Mouse (Mus musculus) liver, embryonic 16.5 days (tissue): ENCODE measurements around the gene Gsdma. TPM values are rescaled to one million over a fixed set of nuclear protein-coding genes. Genes with fewer than 3 reads are reported as not detected.
"Not testable (repeated sequence)": the region's sequence is repeated elsewhere in the genome, so short reads cannot be mapped to it uniquely, and the experiment has no call there.

Source experiments
- ATAC-seq: fragments of 200-750 bp; cut with Nextera tagmentation; 2 replicates; pipeline ENCODE4 v1.8.0; 2017; ENCODE audit warnings: low read depth, mild to moderate bottlenecking, moderate number of reproducible peaks, moderate library complexity
- H3K27ac ChIP-seq: fragments of 300-500 bp; sonication (generic); 2 replicates; pipeline ENCODE4 v1.5.1; 2014; ENCODE audit warnings: mild to moderate bottlenecking, low read length
- H3K27me3 ChIP-seq: fragments of 300-500 bp; sonication (generic); 2 replicates; pipeline ENCODE4 v1.6.1; 2014; ENCODE audit warnings: low read depth, low read length, mixed read lengths; ENCODE audit not compliant: control insufficient read depth, insufficient read depth
- H3K36me3 ChIP-seq: fragments of 300-500 bp; sonication (generic); 2 replicates; pipeline ENCODE4 v1.6.1; 2014; ENCODE audit warnings: mild to moderate bottlenecking; ENCODE audit not compliant: control insufficient read depth, insufficient read depth
- H3K4me1 ChIP-seq: fragments of 300-500 bp; sonication (generic); 2 replicates; pipeline ENCODE4 v1.6.1; 2014; ENCODE audit warnings: low read depth, low read length, mixed read lengths; ENCODE audit not compliant: control insufficient read depth
- H3K4me2 ChIP-seq: fragments of 300-500 bp; sonication (generic); 2 replicates; pipeline ENCODE4 v1.6.1; 2014; ENCODE audit warnings: low read depth, low read length, mixed read lengths
- H3K4me3 ChIP-seq: fragments of 300-500 bp; sonication (generic); 2 replicates; pipeline ENCODE4 v1.5.1; 2014; ENCODE audit warnings: low read depth, mild to moderate bottlenecking, low read length
- H3K9ac ChIP-seq: fragments of 300-500 bp; sonication (generic); 2 replicates; pipeline ENCODE4 v1.6.1; 2014; ENCODE audit warnings: low read depth, low read length
- H3K9me3 ChIP-seq: fragments of 300-500 bp; sonication (generic); replicated peaks from 2 replicates; pipeline ENCODE4 v1.6.1; 2016; ENCODE audit warnings: low read length; ENCODE audit not compliant: control insufficient read depth
- WGBS: fragments of 180-500 bp; shearing (Covaris S2); extraction: QIAGEN DNeasy Blood & Tissue Kit; methylation state at CpG from one replicate; pipeline ENCODE4 v1.1.7; 2014; ENCODE audit not compliant: insufficient replicate concordance; 5-methylcytosine and 5-hydroxymethylcytosine counted together
- polyA plus RNA-seq: library from polyadenylated mRNA; unstranded; fragments of >200 nt; fragmentation: Nextera tagmentation; extraction: Ambion mirVana; gene quantifications from 2 replicates; pipeline ENCODE4 v1.2.1, GENCODE M21; 2015

Gsdma gene
- 0.04 TPM in 1 of 2 replicates, not detected in the other for polyA plus RNA-seq

- no peak for ATAC-seq
These were observed at the start of gene Gsdma for GRCm38 (mm10) chr11:98664091-98664490. Gene Gsdma, plus strand, starts transcription at chr11:98664351.

GRCm38 (mm10) chr11:98620791-98621190, 43.4 kb upstream of the Gsdma start:
- Histone ChIP-seq H3K9me3 (no peaks in the 10 kb centered on the region), H3K4me2 (no peak overlapping the region), H3K4me1 (no peaks in the 10 kb centered on the region), H3K4me3 (no peak overlapping the region), H3K36me3 (no peaks in the 10 kb centered on the region), H3K27me3 (no peaks in the 10 kb centered on the region), H3K9ac (no peak overlapping the region), H3K27ac (no peak overlapping the region)
- ATAC-seq = no peak
- 77% methylated on average over 13 of the region's 13 CpGs for WGBS

More at GRCm38 (mm10) chr11:98664091-98664490, at the start of gene Gsdma:
- no peaks in the 10 kb centered on the region for H3K9me3 ChIP-seq
- no peak within 1 kb of the TSS for H3K9ac ChIP-seq
- H3K27ac ChIP-seq = no peak within 1 kb of the TSS
- H3K4me3 ChIP-seq = no peak within 1 kb of the TSS
- H3K4me2 ChIP-seq = no peak within 1 kb of the TSS
- H3K27me3 ChIP-seq = peaks cover 11% of the 10 kb centered on the region
- no peaks in the 10 kb centered on the region for H3K4me1 ChIP-seq
- WGBS = 17% methylated on average over 4 of the region's 4 CpGs
- H3K36me3 ChIP-seq = no peaks in the 10 kb centered on the region

- not testable (repeated sequence) for ATAC-seq, H3K27me3 ChIP-seq, H3K9me3 ChIP-seq, H3K36me3 ChIP-seq, H3K9ac ChIP-seq, H3K27ac ChIP-seq, H3K4me1 ChIP-seq, H3K4me2 ChIP-seq, H3K4me3 ChIP-seq
- WGBS = 63% methylated on average over 6 of the region's 6 CpGs
These were observed 40.2 kb upstream of the Gsdma start for GRCm38 (mm10) chr11:98623981-98624380.

GRCm38 (mm10) chr11:98624381-98624780, 39.8 kb upstream of the Gsdma start:
- H3K4me1 ChIP-seq, H3K9me3 ChIP-seq, H3K4me3 ChIP-seq, H3K9ac ChIP-seq, H3K4me2 ChIP-seq, H3K36me3 ChIP-seq, H3K27ac ChIP-seq, ATAC-seq, H3K27me3 ChIP-seq: not testable (repeated sequence)
- 44% methylated on average over 2 of the region's 2 CpGs for WGBS

GRCm38 (mm10) chr11:98625611-98626410, 38.3 kb upstream of the Gsdma start, which contains the start of the genes Gm12355 and Gsdma3:
Gene Gm12355, minus strand, starts transcription at chr11:98625661.
Gene Gsdma3, plus strand, starts transcription at chr11:98626360.
- no peaks in the 10 kb centered on the region for H3K4me1 ChIP-seq
- no peaks in the 10 kb centered on the region for H3K9me3 ChIP-seq
- no peaks in the 10 kb centered on the region for H3K27me3 ChIP-seq
- H3K4me3 ChIP-seq = no peak within 1 kb of the TSS
- no peak within 1 kb of the TSS for H3K27ac ChIP-seq
- no peak within 1 kb of the TSS for H3K4me2 ChIP-seq
- no peak for ATAC-seq
- 77% methylated on average over 10 of the region's 10 CpGs for WGBS
- no peak within 1 kb of the TSS for H3K9ac ChIP-seq
- H3K36me3 ChIP-seq = no peaks in the 10 kb centered on the region

- Histone ChIP-seq H3K36me3 (no peaks in the 10 kb centered on the region), H3K9me3 (no peaks in the 10 kb centered on the region), H3K4me2 (no peak overlapping the region), H3K4me3 (no peak overlapping the region), H3K27ac (no peak overlapping the region), H3K27me3 (no peaks in the 10 kb centered on the region), H3K9ac (no peak overlapping the region), H3K4me1 (no peaks in the 10 kb centered on the region)
- ATAC-seq = no peak
- 76% methylated on average over 3 of the region's 3 CpGs for WGBS
These were observed 35.4 kb upstream of the Gsdma start for GRCm38 (mm10) chr11:98628706-98629105.

- 71% methylated on average over 5 of the region's 5 CpGs for WGBS
- no peak overlapping the region for H3K9ac ChIP-seq
- H3K27me3 ChIP-seq = no peaks in the 10 kb centered on the region
- no peak for ATAC-seq
- no peaks in the 10 kb centered on the region for H3K4me1 ChIP-seq
- H3K4me2 ChIP-seq = no peak overlapping the region
- no peaks in the 10 kb centered on the region for H3K9me3 ChIP-seq
- no peak overlapping the region for H3K27ac ChIP-seq
- no peak overlapping the region for H3K4me3 ChIP-seq
- no peaks in the 10 kb centered on the region for H3K36me3 ChIP-seq
These were observed 33.5 kb upstream of the Gsdma start for GRCm38 (mm10) chr11:98630646-98631045.

- WGBS = 19% methylated on average over 10 of the region's 10 CpGs
- H3K36me3 ChIP-seq, H3K4me2 ChIP-seq, H3K27me3 ChIP-seq, H3K4me3 ChIP-seq, H3K27ac ChIP-seq, H3K9ac ChIP-seq, H3K4me1 ChIP-seq, H3K9me3 ChIP-seq: not testable (repeated sequence)
- 0 out of 2 replicates have a peak, but pooled peaks have one; percentile 32 for ATAC-seq
These were observed 28.7 kb upstream of the Gsdma start for GRCm38 (mm10) chr11:98635312-98635970.

- Histone ChIP-seq H3K9me3 (no peaks in the 10 kb centered on the region), H3K27me3 (no peaks in the 10 kb centered on the region), H3K4me1 (no peaks in the 10 kb centered on the region), H3K4me3 (no peak overlapping the region), H3K4me2 (no peak overlapping the region), H3K36me3 (no peaks in the 10 kb centered on the region), H3K9ac (no peak overlapping the region), H3K27ac (no peak overlapping the region)
- no peak for ATAC-seq
- 56% methylated on average over 1 of the region's 1 CpGs for WGBS
These were observed 26.6 kb upstream of the Gsdma start for GRCm38 (mm10) chr11:98637501-98637900.
